Mouse (Mus musculus) small intestine, adult 2 months (tissue): ENCODE data around the gene Myd88. TPM values are rescaled to one million over a fixed set of nuclear protein-coding genes. Genes with fewer than 3 reads are reported as not detected.

Experiments used
- H3K27ac ChIP-seq: fragments of 200-500 bp; 2 replicates; pipeline ENCODE4 v1.5.1; 2012; ENCODE audit warnings: low read depth, low read length, control low read depth, inconsistent platforms; ENCODE audit not compliant: insufficient read depth
- H3K27me3 ChIP-seq: fragments of 200-500 bp; 2 replicates; pipeline ENCODE4 v1.6.1; 2012; ENCODE audit warnings: mild to moderate bottlenecking, moderate library complexity, low read length, inconsistent platforms; ENCODE audit not compliant: control insufficient read depth, insufficient read depth
- H3K36me3 ChIP-seq: fragments of 200-500 bp; 2 replicates; pipeline ENCODE4 v1.6.1; 2012; ENCODE audit warnings: mild to moderate bottlenecking, low read length, control low read depth, inconsistent platforms; ENCODE audit not compliant: control insufficient read depth, insufficient read depth
- H3K4me1 ChIP-seq: fragments of 200-500 bp; 2 replicates; pipeline ENCODE4 v1.6.1; 2012; ENCODE audit warnings: low read length, inconsistent platforms, mixed read lengths; ENCODE audit not compliant: control insufficient read depth, insufficient read depth, insufficient read length
- H3K4me3 ChIP-seq: fragments of 200-500 bp; 2 replicates; pipeline ENCODE4 v1.5.1; 2012; ENCODE audit warnings: low read depth, mild to moderate bottlenecking, control low read depth, inconsistent platforms, low read length, moderate library complexity
- CTCF ChIP-seq: fragments of 200-500 bp; IDR thresholded peaks from 2 replicates; pipeline ENCODE4 v1.5.1; 2012; ENCODE audit warnings: low read depth, mild to moderate bottlenecking, control low read depth, inconsistent platforms, low read length, moderate library complexity, mixed read lengths; ENCODE audit not compliant: insufficient replicate concordance, insufficient read length; ENCODE audit errors: extremely low read depth
- POLR2A ChIP-seq: fragments of 200-500 bp; IDR thresholded peaks from 2 replicates; pipeline ENCODE4 v1.6.1; 2012; ENCODE audit warnings: low read depth, mild to moderate bottlenecking, control low read depth, inconsistent platforms, low read length, moderate library complexity
- WGBS: fragments of 180-500 bp; shearing (Covaris S2); methylation state at CpG from one replicate; pipeline ENCODE4 v1.1.7; 2018; 5-methylcytosine and 5-hydroxymethylcytosine counted together
- polyA plus RNA-seq: library from polyadenylated mRNA; depleted of rRNA; stranded (reverse); fragments of >200 nt; gene quantifications from 2 replicates; pipeline ENCODE4 v1.2.3, GENCODE M21; 2012

Gene Myd88
- polyA plus RNA-seq, 1 experiment: 25.2 TPM

DNA sequence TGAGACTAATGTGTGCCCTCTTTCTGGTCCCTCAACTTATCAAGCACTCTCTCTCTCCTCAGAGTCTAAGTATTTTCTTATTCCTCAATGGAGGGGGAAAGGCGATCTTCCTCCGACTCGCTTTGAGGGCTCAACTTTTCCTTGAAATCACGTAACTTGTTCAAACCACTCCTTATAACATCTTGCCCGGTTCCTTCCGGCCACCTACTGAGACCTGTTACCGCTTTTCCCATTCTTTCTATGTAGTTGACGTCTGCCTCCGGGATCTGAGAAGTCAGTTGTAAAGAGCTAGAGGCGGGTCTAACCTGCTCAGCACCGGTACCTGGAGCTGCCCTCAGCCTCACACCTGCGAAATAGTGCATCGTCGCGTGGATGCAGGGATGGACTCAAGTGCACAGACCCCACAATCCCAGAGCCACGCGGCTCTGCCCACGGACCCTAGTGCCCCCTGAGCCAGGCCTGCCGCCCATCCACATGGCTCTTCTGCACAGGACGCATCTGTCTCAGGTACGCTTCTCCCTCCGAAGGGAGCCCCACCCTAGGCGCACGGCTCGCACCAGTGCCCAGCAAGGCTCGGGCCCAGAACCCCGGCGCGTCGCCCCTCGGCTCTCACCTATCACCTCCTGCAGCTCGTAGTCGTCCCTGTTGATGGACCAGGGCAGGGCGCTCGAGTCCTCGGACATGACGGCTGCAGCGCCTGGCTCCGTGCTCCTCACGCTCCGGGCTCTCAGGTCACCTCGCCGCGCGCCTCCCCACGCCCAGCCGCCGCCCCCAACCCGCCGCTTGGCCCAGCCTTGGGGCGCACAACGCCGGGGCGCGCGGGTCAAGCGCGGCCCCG lies 19.6 kb downstream of the Myd88 start:
- Histone ChIP-seq H3K27ac (peak overlapping the region; percentile 95), H3K4me1 (peaks cover 10% of the 10 kb centered on the region; the same call in 1 of the 2 replicates), H3K4me3 (peak overlapping the region; percentile 71), H3K27me3 (no peaks in the 10 kb centered on the region), H3K36me3 (no peaks in the 10 kb centered on the region; the same call in 1 of the 2 replicates)
- WGBS: under 1% methylated on average over 56 of the region's 59 CpGs
- TF ChIP-seq CTCF (no peak), POLR2A (no peak)

DNA sequence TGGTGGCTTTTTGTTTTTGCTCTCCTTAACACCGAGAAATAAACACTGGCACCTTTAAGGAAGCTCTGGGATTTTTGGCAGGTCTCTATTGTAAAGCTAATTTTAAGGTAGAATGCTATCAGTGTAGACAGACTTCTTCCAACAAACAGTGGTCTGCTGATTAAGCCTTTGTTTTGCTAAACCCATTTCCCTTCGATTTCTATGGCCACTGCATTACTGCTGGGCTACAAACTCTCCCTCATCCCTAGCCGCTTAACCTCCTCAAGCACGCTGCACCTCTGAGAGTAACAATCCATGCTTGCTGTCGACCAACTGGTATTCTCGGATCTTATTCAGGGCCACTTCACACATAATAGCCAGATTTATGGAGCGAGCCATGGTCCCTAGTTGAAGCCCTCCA lies 20.3 kb downstream of the Myd88 start:
- WGBS: 18% methylated on average over 7 of the region's 7 CpGs
- peak overlapping the region; percentile 71; the same call in 1 of the 2 replicates for H3K4me3 ChIP-seq
- H3K27me3 ChIP-seq: no peaks in the 10 kb centered on the region
- H3K27ac ChIP-seq: no peak overlapping the region
- peaks cover 10% of the 10 kb centered on the region; the same call in 1 of the 2 replicates for H3K4me1 ChIP-seq
- no peaks in the 10 kb centered on the region; the same call in 1 of the 2 replicates for H3K36me3 ChIP-seq
- no peak for TF ChIP-seq CTCF
- no peak for TF ChIP-seq POLR2A

GRCm38 (mm10) chr9:119320446-119320845 lies 20.8 kb downstream of the Myd88 start:
- 77% methylated on average over 7 of the region's 7 CpGs for WGBS
- Histone ChIP-seq H3K36me3 (no peaks in the 10 kb centered on the region; the same call in 1 of the 2 replicates), H3K27me3 (no peaks in the 10 kb centered on the region), H3K4me1 (peaks cover 10% of the 10 kb centered on the region; the same call in 1 of the 2 replicates), H3K4me3 (no peak overlapping the region), H3K27ac (no peak overlapping the region)
- no peak for TF ChIP-seq POLR2A

- Histone ChIP-seq H3K27me3 (no peaks in the 10 kb centered on the region), H3K36me3 (no peaks in the 10 kb centered on the region; the same call in 1 of the 2 replicates), H3K4me1 (peaks cover 10% of the 10 kb centered on the region; the same call in 1 of the 2 replicates), H3K4me3 (no peak overlapping the region), H3K27ac (no peak overlapping the region)
- TF ChIP-seq POLR2A: no peak
- no peak for TF ChIP-seq CTCF
- WGBS: 81% methylated on average over 1 of the region's 1 CpGs
These were observed 22.3 kb downstream of the Myd88 start for GRCm38 (mm10) chr9:119318891-119319290.

DNA sequence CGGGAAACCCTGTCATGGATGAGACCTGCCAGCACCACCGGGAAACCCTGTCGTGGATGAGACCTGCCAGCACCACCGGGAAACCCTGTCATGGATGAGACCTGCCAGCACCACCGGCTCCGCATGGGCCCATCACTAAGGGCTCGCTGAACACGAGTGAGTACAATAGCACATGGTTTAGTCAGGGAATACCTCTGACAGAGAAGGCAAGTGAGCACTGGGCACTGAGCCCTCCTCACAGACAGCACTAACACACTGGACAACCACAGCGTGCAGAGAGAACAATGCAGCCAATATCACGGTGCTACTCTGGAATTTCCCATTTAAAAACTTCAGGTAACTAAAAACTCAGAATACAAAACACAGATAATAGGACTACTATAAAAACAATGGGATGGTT lies 28.1 kb downstream of the Myd88 start:
- no peaks in the 10 kb centered on the region for H3K4me1 ChIP-seq
- no peaks in the 10 kb centered on the region for H3K27me3 ChIP-seq
- TF ChIP-seq POLR2A (no peak), CTCF (no peak)
- H3K4me3 ChIP-seq: no peak overlapping the region
- H3K27ac ChIP-seq: no peak overlapping the region
- no peaks in the 10 kb centered on the region for H3K36me3 ChIP-seq
- 91% methylated on average over 10 of the region's 10 CpGs for WGBS

- TF ChIP-seq POLR2A (no peak), CTCF (no peak)
- Histone ChIP-seq H3K36me3 (no peaks in the 10 kb centered on the region), H3K4me3 (no peak overlapping the region), H3K4me1 (no peaks in the 10 kb centered on the region), H3K27ac (no peak overlapping the region), H3K27me3 (no peaks in the 10 kb centered on the region)
- whole genome bisulfite sequencing: 57% methylated on average over 1 of the region's 1 CpGs
These were observed 32.1 kb downstream of the Myd88 start for GRCm38 (mm10) chr9:119309067-119309466.

GRCm38 (mm10) chr9:119305863-119306262 lies 35.3 kb downstream of the Myd88 start:
- H3K4me3 ChIP-seq: no peak overlapping the region
- TF ChIP-seq POLR2A: no peak
- H3K27me3 ChIP-seq: no peaks in the 10 kb centered on the region
- peaks cover 19% of the 10 kb centered on the region for H3K36me3 ChIP-seq
- WGBS: 78% methylated on average over 7 of the region's 7 CpGs
- no peak overlapping the region for H3K27ac ChIP-seq
- H3K4me1 ChIP-seq: no peaks in the 10 kb centered on the region

DNA sequence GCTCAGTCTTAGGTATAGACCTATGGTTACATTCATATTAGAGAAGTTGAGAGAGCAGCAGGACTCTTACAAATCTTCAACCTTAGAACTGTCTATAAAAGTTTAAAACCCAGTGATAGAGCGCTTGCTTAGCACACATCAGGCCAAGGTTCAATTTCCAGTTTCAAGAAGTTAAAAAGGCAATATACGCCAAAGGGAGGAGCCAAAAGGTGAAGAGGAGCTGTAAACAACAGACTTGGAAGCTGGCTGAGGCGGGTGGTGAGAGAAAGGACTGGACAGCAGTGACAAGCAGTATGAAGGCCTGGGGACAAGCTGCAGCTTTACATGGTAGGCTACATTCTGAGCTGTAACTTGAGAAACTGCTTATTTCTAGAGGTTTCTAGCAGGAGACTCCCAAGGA lies 42.6 kb downstream of the Myd88 start:
- no peaks in the 10 kb centered on the region for H3K27me3 ChIP-seq
- peaks cover 23% of the 10 kb centered on the region for H3K36me3 ChIP-seq
- 35% methylated on average over 3 of the region's 3 CpGs for WGBS
- TF ChIP-seq POLR2A (no peak), CTCF (no peak)
- peak overlapping the region; percentile 49; the same call in 1 of the 2 replicates for H3K27ac ChIP-seq
- H3K4me3 ChIP-seq: no peak overlapping the region
- H3K4me1 ChIP-seq: peaks cover 6% of the 10 kb centered on the region; the same call in 1 of the 2 replicates
